Mouse (Mus musculus): ENCODE results near the gene Slc9a1. TPM values are rescaled to one million over a fixed set of nuclear protein-coding genes. Genes with fewer than 3 reads are reported as not detected.

The Slc9a1 gene
- polyA plus RNA-seq, 1 experiment from 2014 or later, result 5.6 TPM

- no peak for DNase-seq (ENCODE audit: low spot score, missing footprints)
- no peak overlapping the region for H3K4me3 ChIP-seq (ENCODE audit: low read depth, low read length)
- no peaks in the 10 kb centered on the region for H3K27me3 ChIP-seq (ENCODE audit: control insufficient read depth, insufficient read depth, low read length)
- peaks cover 15% of the 10 kb centered on the region for H3K4me1 ChIP-seq (ENCODE audit: control insufficient read depth, insufficient read depth, low read length)
- H3K36me3 ChIP-seq (ENCODE audit: control insufficient read depth, insufficient read depth, low read length), result no peaks in the 10 kb centered on the region
- H3K27ac ChIP-seq (ENCODE audit: low read depth, low read length), result no peak overlapping the region
- ATAC-seq (ENCODE audit: low FRiP score), result no peak
- 92% methylated on average over 11 of the region's 11 CpGs for WGBS
- H3K9ac ChIP-seq (ENCODE audit: low read length), result no peak overlapping the region
- H3K4me2 ChIP-seq, result no peak overlapping the region
- no peaks in the 10 kb centered on the region for H3K9me3 ChIP-seq (ENCODE audit: control insufficient read depth, low read length)
Observed at GRCm38 (mm10) chr4:133435921-133436320, 66.4 kb downstream of the Slc9a1 start.

GRCm38 (mm10) chr4:133439460-133440376, 70.2 kb downstream of the Slc9a1 start:
- peak; percentile 96 for DNase-seq (ENCODE audit: low spot score, missing footprints)
- Histone ChIP-seq H3K4me3 (ENCODE audit: low read depth, low read length) (peak overlapping the region; percentile 14; the same call in 1 of the 2 replicates), H3K4me2 (peak overlapping the region; percentile 44), H3K9me3 (ENCODE audit: control insufficient read depth, low read length) (no peaks in the 10 kb centered on the region), H3K4me1 (ENCODE audit: control insufficient read depth, insufficient read depth, low read length) (peaks cover 15% of the 10 kb centered on the region), H3K36me3 (ENCODE audit: control insufficient read depth, insufficient read depth, low read length) (no peaks in the 10 kb centered on the region), H3K27ac (ENCODE audit: low read depth, low read length) (peak overlapping the region; percentile 91), H3K27me3 (ENCODE audit: control insufficient read depth, insufficient read depth, low read length) (no peaks in the 10 kb centered on the region), H3K9ac (ENCODE audit: low read length) (peak overlapping the region; percentile 56)
- peak; percentile 94 for ATAC-seq (ENCODE audit: low FRiP score)
- WGBS, result 8% methylated on average over 17 of the region's 17 CpGs

- H3K4me1 ChIP-seq (ENCODE audit: control insufficient read depth, insufficient read depth, low read length), result peaks cover 15% of the 10 kb centered on the region
- ATAC-seq (ENCODE audit: low FRiP score), result peak; percentile 81
- peak overlapping the region; percentile 91 for H3K27ac ChIP-seq (ENCODE audit: low read depth, low read length)
- H3K9ac ChIP-seq (ENCODE audit: low read length), result peak overlapping the region; percentile 56; the same call in 1 of the 2 replicates
- no peaks in the 10 kb centered on the region for H3K36me3 ChIP-seq (ENCODE audit: control insufficient read depth, insufficient read depth, low read length)
- DNase-seq (ENCODE audit: low spot score, missing footprints), result no peak
- H3K4me2 ChIP-seq, result peak overlapping the region; percentile 44
- peak overlapping the region; percentile 14; the same call in 1 of the 2 replicates for H3K4me3 ChIP-seq (ENCODE audit: low read depth, low read length)
- H3K27me3 ChIP-seq (ENCODE audit: control insufficient read depth, insufficient read depth, low read length), result no peaks in the 10 kb centered on the region
- 9% methylated on average over 6 of the region's 6 CpGs for WGBS
- H3K9me3 ChIP-seq (ENCODE audit: control insufficient read depth, low read length), result no peaks in the 10 kb centered on the region
Observed at GRCm38 (mm10) chr4:133440377-133440795, 70.9 kb downstream of the Slc9a1 start.

- Histone ChIP-seq H3K9ac (ENCODE audit: low read length) (no peak overlapping the region), H3K27ac (ENCODE audit: low read depth, low read length) (no peak overlapping the region), H3K27me3 (ENCODE audit: control insufficient read depth, insufficient read depth, low read length) (no peaks in the 10 kb centered on the region), H3K4me2 (no peak overlapping the region), H3K9me3 (ENCODE audit: control insufficient read depth, low read length) (no peaks in the 10 kb centered on the region), H3K36me3 (ENCODE audit: control insufficient read depth, insufficient read depth, low read length) (no peaks in the 10 kb centered on the region), H3K4me1 (ENCODE audit: control insufficient read depth, insufficient read depth, low read length) (peaks cover 15% of the 10 kb centered on the region), H3K4me3 (ENCODE audit: low read depth, low read length) (no peak overlapping the region)
- ATAC-seq (ENCODE audit: low FRiP score) (no peak), DNase-seq (ENCODE audit: low spot score, missing footprints) (no peak)
- WGBS, result 40% methylated on average over 3 of the region's 3 CpGs
Observed at GRCm38 (mm10) chr4:133442194-133442593, 72.7 kb downstream of the Slc9a1 start.

GRCm38 (mm10) chr4:133443085-133443484, 73.6 kb downstream of the Slc9a1 start:
- Histone ChIP-seq H3K4me1 (ENCODE audit: control insufficient read depth, insufficient read depth, low read length) (peaks cover 15% of the 10 kb centered on the region), H3K27me3 (ENCODE audit: control insufficient read depth, insufficient read depth, low read length) (no peaks in the 10 kb centered on the region), H3K4me2 (no peak overlapping the region), H3K9ac (ENCODE audit: low read length) (no peak overlapping the region), H3K36me3 (ENCODE audit: control insufficient read depth, insufficient read depth, low read length) (no peaks in the 10 kb centered on the region), H3K4me3 (ENCODE audit: low read depth, low read length) (no peak overlapping the region), H3K9me3 (ENCODE audit: control insufficient read depth, low read length) (no peaks in the 10 kb centered on the region), H3K27ac (ENCODE audit: low read depth, low read length) (no peak overlapping the region)
- DNase-seq (ENCODE audit: low spot score, missing footprints) (no peak), ATAC-seq (ENCODE audit: low FRiP score) (no peak)
- WGBS, result 53% methylated on average over 5 of the region's 5 CpGs

GRCm38 (mm10) chr4:133445727-133446126, 76.2 kb downstream of the Slc9a1 start:
- H3K4me1 ChIP-seq (ENCODE audit: control insufficient read depth, insufficient read depth, low read length), result no peaks in the 10 kb centered on the region; the same call in 1 of the 2 replicates
- no peaks in the 10 kb centered on the region for H3K36me3 ChIP-seq (ENCODE audit: control insufficient read depth, insufficient read depth, low read length)
- no peak overlapping the region for H3K27ac ChIP-seq (ENCODE audit: low read depth, low read length)
- no peak overlapping the region for H3K4me3 ChIP-seq (ENCODE audit: low read depth, low read length)
- H3K27me3 ChIP-seq (ENCODE audit: control insufficient read depth, insufficient read depth, low read length), result no peaks in the 10 kb centered on the region
- H3K4me2 ChIP-seq, result no peak overlapping the region
- H3K9me3 ChIP-seq (ENCODE audit: control insufficient read depth, low read length), result no peaks in the 10 kb centered on the region
- WGBS, result 82% methylated on average over 5 of the region's 5 CpGs
- DNase-seq (ENCODE audit: low spot score, missing footprints), result no peak
- ATAC-seq (ENCODE audit: low FRiP score), result no peak
- no peak overlapping the region for H3K9ac ChIP-seq (ENCODE audit: low read length)

GRCm38 (mm10) chr4:133447366-133447765, 77.9 kb downstream of the Slc9a1 start:
- no peak overlapping the region for H3K27ac ChIP-seq (ENCODE audit: low read depth, low read length)
- H3K4me3 ChIP-seq (ENCODE audit: low read depth, low read length), result no peak overlapping the region
- no peak for ATAC-seq (ENCODE audit: low FRiP score)
- no peak overlapping the region for H3K4me2 ChIP-seq
- no peaks in the 10 kb centered on the region for H3K36me3 ChIP-seq (ENCODE audit: control insufficient read depth, insufficient read depth, low read length)
- no peak for DNase-seq (ENCODE audit: low spot score, missing footprints)
- H3K27me3 ChIP-seq (ENCODE audit: control insufficient read depth, insufficient read depth, low read length), result no peaks in the 10 kb centered on the region
- no peaks in the 10 kb centered on the region for H3K9me3 ChIP-seq (ENCODE audit: control insufficient read depth, low read length)
- no peak overlapping the region for H3K9ac ChIP-seq (ENCODE audit: low read length)
- WGBS, result 58% methylated on average over 5 of the region's 5 CpGs
- no peaks in the 10 kb centered on the region for H3K4me1 ChIP-seq (ENCODE audit: control insufficient read depth, insufficient read depth, low read length)

- 79% methylated on average over 11 of the region's 11 CpGs for WGBS
- no peak for DNase-seq (ENCODE audit: low spot score, missing footprints)
- no peaks in the 10 kb centered on the region for H3K4me1 ChIP-seq (ENCODE audit: control insufficient read depth, insufficient read depth, low read length)
- H3K27me3 ChIP-seq (ENCODE audit: control insufficient read depth, insufficient read depth, low read length), result no peaks in the 10 kb centered on the region
- ATAC-seq (ENCODE audit: low FRiP score), result no peak
- no peaks in the 10 kb centered on the region for H3K36me3 ChIP-seq (ENCODE audit: control insufficient read depth, insufficient read depth, low read length)
- H3K4me2 ChIP-seq, result no peak overlapping the region
- H3K4me3 ChIP-seq (ENCODE audit: low read depth, low read length), result no peak overlapping the region
- H3K27ac ChIP-seq (ENCODE audit: low read depth, low read length), result no peak overlapping the region
- no peak overlapping the region for H3K9ac ChIP-seq (ENCODE audit: low read length)
- no peaks in the 10 kb centered on the region for H3K9me3 ChIP-seq (ENCODE audit: control insufficient read depth, low read length)
Observed at GRCm38 (mm10) chr4:133447967-133448366, 78.5 kb downstream of the Slc9a1 start.

- H3K9me3 ChIP-seq (ENCODE audit: control insufficient read depth, low read length), result no peaks in the 10 kb centered on the region
- H3K27me3 ChIP-seq (ENCODE audit: control insufficient read depth, insufficient read depth, low read length), result no peaks in the 10 kb centered on the region
- no peaks in the 10 kb centered on the region for H3K36me3 ChIP-seq (ENCODE audit: control insufficient read depth, insufficient read depth, low read length)
- no peak overlapping the region for H3K9ac ChIP-seq (ENCODE audit: low read length)
- no peak overlapping the region for H3K4me2 ChIP-seq
- ATAC-seq (ENCODE audit: low FRiP score), result no peak
- no peaks in the 10 kb centered on the region for H3K4me1 ChIP-seq (ENCODE audit: control insufficient read depth, insufficient read depth, low read length)
- no peak for DNase-seq (ENCODE audit: low spot score, missing footprints)
- H3K4me3 ChIP-seq (ENCODE audit: low read depth, low read length), result no peak overlapping the region
- no peak overlapping the region for H3K27ac ChIP-seq (ENCODE audit: low read depth, low read length)
- 78% methylated on average over 8 of the region's 8 CpGs for WGBS
Observed at GRCm38 (mm10) chr4:133448708-133449388, 79.3 kb downstream of the Slc9a1 start.
